Mouse (Mus musculus) adrenal gland (tissue): ENCODE measurements around the gene Ccdc14.
"Not testable (repeated sequence)": the region's sequence is repeated elsewhere in the genome, so short reads cannot be mapped to it uniquely, and the experiment has no call there.

Source experiments
- intact Hi-C: fragments of 180-260 bp; cut with DNase I; formaldehyde crosslinking; loops from one replicate; pipeline ENCODE4 v1.15.1; 2025

Ccdc14 gene

GRCm38 (mm10) chr16:34706487-34706946 is 16.1 kb downstream of the Ccdc14 start:
- intact Hi-C loops = loop anchor here (10.0 kb wide), 1 partner anchor 512 kb away; no protein-coding TSS in a partner anchor

- intact Hi-C loops = no loop called here
Measured at GRCm38 (mm10) chr16:34711481-34711880, 21.1 kb downstream of the Ccdc14 start.

- intact Hi-C loops = no loop called here
Measured at GRCm38 (mm10) chr16:34725156-34725555, 34.7 kb downstream of the Ccdc14 start.

GRCm38 (mm10) chr16:34728610-34729009 is 38.2 kb downstream of the Ccdc14 start:
- intact Hi-C loops = not testable (repeated sequence)

GRCm38 (mm10) chr16:34729371-34729770 is 39.0 kb downstream of the Ccdc14 start:
- intact Hi-C loops = no loop called here

GRCm38 (mm10) chr16:34738656-34739233 is 48.3 kb downstream of the Ccdc14 start:
- intact Hi-C loops = no loop called here

- intact Hi-C loops = no loop called here
Measured at GRCm38 (mm10) chr16:34742930-34743329, 52.5 kb downstream of the Ccdc14 start.

- intact Hi-C loops = no loop called here
Measured at GRCm38 (mm10) chr16:34745065-34745585, 54.7 kb downstream of the Ccdc14 start, which contains the start of gene Mylk. TSS of gene Mylk (plus strand) at chr16:34745210.

GRCm38 (mm10) chr16:34748081-34748720 is 57.8 kb downstream of the Ccdc14 start:
- intact Hi-C loops = no loop called here

- intact Hi-C loops = no loop called here
Measured at GRCm38 (mm10) chr16:34749536-34749935, 59.1 kb downstream of the Ccdc14 start.

GRCm38 (mm10) chr16:34752026-34752425 is 61.6 kb downstream of the Ccdc14 start:
- intact Hi-C loops = no loop called here

GRCm38 (mm10) chr16:34752977-34753376 is 62.6 kb downstream of the Ccdc14 start:
- intact Hi-C loops = no loop called here

GRCm38 (mm10) chr16:34756991-34757390 is 66.6 kb downstream of the Ccdc14 start:
- intact Hi-C loops = no loop called here

- intact Hi-C loops = no loop called here
Measured at GRCm38 (mm10) chr16:34758205-34758604, 67.8 kb downstream of the Ccdc14 start.

GRCm38 (mm10) chr16:34763959-34764591 is 73.7 kb downstream of the Ccdc14 start:
- intact Hi-C loops = no loop called here

- intact Hi-C loops = no loop called here
Measured at GRCm38 (mm10) chr16:34765666-34766065, 75.2 kb downstream of the Ccdc14 start.

GRCm38 (mm10) chr16:34766193-34766592 is 75.8 kb downstream of the Ccdc14 start:
- intact Hi-C loops = no loop called here

GRCm38 (mm10) chr16:34767443-34767842 is 77.0 kb downstream of the Ccdc14 start:
- intact Hi-C loops = no loop called here

- intact Hi-C loops = no loop called here
Measured at GRCm38 (mm10) chr16:34768436-34768835, 78.0 kb downstream of the Ccdc14 start.

- intact Hi-C loops = no loop called here
Measured at GRCm38 (mm10) chr16:34770127-34770526, 79.7 kb downstream of the Ccdc14 start.

GRCm38 (mm10) chr16:34772445-34773032 is 82.1 kb downstream of the Ccdc14 start:
- intact Hi-C loops = no loop called here
